Mouse (Mus musculus) ES-Bruce4 (cell line): ENCODE data around the gene Wasf2. TPM values are rescaled to one million over a fixed set of nuclear protein-coding genes. Genes with fewer than 3 reads are reported as not detected.

ENCODE experiments used
- H3K27ac ChIP-seq: 2 replicates; pipeline ENCODE4 v1.5.1; 2012; ENCODE audit warnings: low read length, inconsistent platforms; ENCODE audit not compliant: insufficient read depth
- H3K27me3 ChIP-seq: 2 replicates; pipeline ENCODE4 v1.6.1; 2012; ENCODE audit warnings: mild to moderate bottlenecking, low read length, inconsistent platforms; ENCODE audit not compliant: control insufficient read depth, poor library complexity, insufficient read depth, severe bottlenecking
- H3K36me3 ChIP-seq: 2 replicates; pipeline ENCODE4 v1.6.1; 2012; ENCODE audit warnings: inconsistent platforms, mild to moderate bottlenecking, low read length, moderate library complexity; ENCODE audit not compliant: control insufficient read depth, poor library complexity, insufficient read depth, severe bottlenecking
- H3K4me1 ChIP-seq: one replicate; pipeline ENCODE4 v1.8.1; 2011; ENCODE audit warnings: low read length; ENCODE audit not compliant: control insufficient read depth, insufficient read depth
- H3K4me3 ChIP-seq: 2 replicates; pipeline ENCODE4 v1.5.1; 2011; ENCODE audit warnings: low read depth, mild to moderate bottlenecking, low read length
- H3K9ac ChIP-seq: 2 replicates; pipeline ENCODE4 v1.6.1; 2012; ENCODE audit warnings: low read depth, mild to moderate bottlenecking, inconsistent platforms; ENCODE audit not compliant: poor library complexity, severe bottlenecking
- H3K9me3 ChIP-seq: replicated peaks from 2 replicates; pipeline ENCODE4 v1.6.1; 2012; ENCODE audit warnings: mild to moderate bottlenecking, low read length, inconsistent platforms; ENCODE audit not compliant: control insufficient read depth, poor library complexity, insufficient read depth, severe bottlenecking
- CTCF ChIP-seq: IDR thresholded peaks from one replicate; pipeline ENCODE4 v1.8.1; 2011; ENCODE audit warnings: low read depth, low read length
- EP300 ChIP-seq: IDR thresholded peaks from 2 replicates; pipeline ENCODE4 v1.6.1; 2011; ENCODE audit warnings: low read depth, low read length; ENCODE audit not compliant: insufficient read depth
- POLR2A ChIP-seq: IDR thresholded peaks from one replicate; pipeline ENCODE4 v1.8.1; 2011; ENCODE audit warnings: low read length; ENCODE audit not compliant: insufficient read depth
- polyA plus RNA-seq: library from polyadenylated mRNA; stranded (reverse); fragments of >200 nt; gene quantifications from 2 replicates; pipeline ENCODE4 v1.2.4, GENCODE M21; 2011; ENCODE audit warnings: low read depth; ENCODE audit not compliant: missing spikeins, insufficient read depth, insufficient read length

Wasf2 gene
- polyA plus RNA-seq, 1 experiment = 103 TPM

- H3K36me3 ChIP-seq = no peaks in the 10 kb centered on the region; the same call in 1 of the 2 replicates
- H3K4me3 ChIP-seq = no peak overlapping the region
- peaks cover 2% of the 10 kb centered on the region for H3K4me1 ChIP-seq
- H3K27ac ChIP-seq = no peak overlapping the region
- no peak for TF ChIP-seq POLR2A
- no peak for TF ChIP-seq EP300
- no peak for TF ChIP-seq CTCF
- H3K9ac ChIP-seq = no peak overlapping the region
- no peaks in the 10 kb centered on the region for H3K27me3 ChIP-seq
- H3K9me3 ChIP-seq = no peaks in the 10 kb centered on the region
These were observed 29.9 kb downstream of the Wasf2 start for GRCm38 (mm10) chr4:133160211-133160610.

DNA sequence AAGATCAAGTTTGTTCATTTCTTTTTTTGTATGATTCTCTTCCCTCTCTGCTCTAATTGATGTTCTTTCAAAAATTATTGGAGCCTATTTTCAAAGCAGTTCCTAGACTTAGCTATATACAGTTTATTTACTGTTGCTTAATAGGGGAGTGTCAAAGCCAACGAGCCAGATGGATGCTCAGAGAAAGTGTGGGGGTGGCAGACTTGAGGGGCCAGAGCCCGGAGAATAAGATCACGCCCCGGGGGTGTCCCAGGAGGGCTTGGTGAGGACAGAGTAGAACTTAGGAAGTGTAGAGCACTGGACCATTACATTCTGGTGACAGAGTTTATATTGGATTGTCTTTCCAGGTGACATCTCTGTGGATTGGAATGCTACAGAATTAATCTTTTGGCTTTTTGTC lies 30.5 kb downstream of the Wasf2 start:
- H3K4me3 ChIP-seq = no peak overlapping the region
- H3K36me3 ChIP-seq = no peaks in the 10 kb centered on the region; the same call in 1 of the 2 replicates
- H3K27me3 ChIP-seq = no peaks in the 10 kb centered on the region
- no peak overlapping the region for H3K9ac ChIP-seq
- H3K9me3 ChIP-seq = no peaks in the 10 kb centered on the region
- peaks cover 2% of the 10 kb centered on the region for H3K4me1 ChIP-seq
- no peak overlapping the region for H3K27ac ChIP-seq
- no peak for TF ChIP-seq EP300
- no peak for TF ChIP-seq POLR2A
- no peak for TF ChIP-seq CTCF

DNA sequence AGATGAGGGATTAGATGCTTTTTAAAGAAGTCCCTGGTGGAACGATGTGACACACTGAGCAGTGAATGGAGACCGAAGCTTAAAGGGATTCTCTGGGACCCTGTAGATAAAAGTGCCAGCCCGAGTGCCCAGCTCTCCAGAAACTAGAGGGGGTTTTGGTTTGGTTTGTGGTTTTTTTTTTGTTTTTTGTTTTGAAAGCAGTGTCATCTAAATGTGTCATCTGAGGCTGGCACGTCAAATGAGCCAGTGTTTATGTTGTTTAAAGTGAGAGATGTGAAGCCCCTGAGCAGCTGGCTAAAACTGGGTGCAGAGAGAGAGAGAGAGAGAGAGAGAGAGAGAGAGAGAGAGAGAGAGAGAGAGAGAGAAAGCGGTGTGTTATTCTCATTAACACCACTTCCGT lies 31.9 kb downstream of the Wasf2 start:
- Histone ChIP-seq H3K36me3 (no peaks in the 10 kb centered on the region; the same call in 1 of the 2 replicates), H3K4me3 (no peak overlapping the region), H3K27me3 (no peaks in the 10 kb centered on the region), H3K27ac (no peak overlapping the region), H3K9ac (no peak overlapping the region), H3K9me3 (no peaks in the 10 kb centered on the region), H3K4me1 (peaks cover 2% of the 10 kb centered on the region)
- TF ChIP-seq CTCF (no peak), POLR2A (no peak), EP300 (no peak)

DNA sequence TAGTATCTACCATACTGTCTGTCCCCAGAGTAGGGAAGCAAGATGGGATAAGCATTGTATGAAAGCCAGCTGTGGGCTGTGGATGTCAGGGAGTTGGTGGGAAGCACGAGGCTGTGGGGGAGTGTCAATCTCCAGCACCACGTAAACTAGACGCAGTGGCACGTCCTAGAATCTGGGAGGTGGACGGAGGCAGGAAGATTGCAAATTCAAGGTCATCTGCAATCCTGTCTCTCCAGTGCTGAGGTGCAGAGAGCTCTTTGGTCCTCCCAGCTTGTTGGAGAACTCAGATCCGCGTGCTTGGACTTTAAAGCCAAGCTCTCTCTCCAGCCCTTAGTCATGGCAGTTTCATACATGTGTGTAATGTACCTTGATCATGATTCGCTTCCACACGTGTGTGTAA lies 36.5 kb downstream of the Wasf2 start:
- Histone ChIP-seq H3K27ac (no peak overlapping the region), H3K9me3 (no peaks in the 10 kb centered on the region), H3K4me1 (peaks cover 2% of the 10 kb centered on the region), H3K4me3 (no peak overlapping the region), H3K27me3 (no peaks in the 10 kb centered on the region), H3K9ac (no peak overlapping the region), H3K36me3 (peaks cover 2% of the 10 kb centered on the region; the same call in 1 of the 2 replicates)
- TF ChIP-seq POLR2A = no peak
- no peak for TF ChIP-seq EP300
- no peak for TF ChIP-seq CTCF

DNA sequence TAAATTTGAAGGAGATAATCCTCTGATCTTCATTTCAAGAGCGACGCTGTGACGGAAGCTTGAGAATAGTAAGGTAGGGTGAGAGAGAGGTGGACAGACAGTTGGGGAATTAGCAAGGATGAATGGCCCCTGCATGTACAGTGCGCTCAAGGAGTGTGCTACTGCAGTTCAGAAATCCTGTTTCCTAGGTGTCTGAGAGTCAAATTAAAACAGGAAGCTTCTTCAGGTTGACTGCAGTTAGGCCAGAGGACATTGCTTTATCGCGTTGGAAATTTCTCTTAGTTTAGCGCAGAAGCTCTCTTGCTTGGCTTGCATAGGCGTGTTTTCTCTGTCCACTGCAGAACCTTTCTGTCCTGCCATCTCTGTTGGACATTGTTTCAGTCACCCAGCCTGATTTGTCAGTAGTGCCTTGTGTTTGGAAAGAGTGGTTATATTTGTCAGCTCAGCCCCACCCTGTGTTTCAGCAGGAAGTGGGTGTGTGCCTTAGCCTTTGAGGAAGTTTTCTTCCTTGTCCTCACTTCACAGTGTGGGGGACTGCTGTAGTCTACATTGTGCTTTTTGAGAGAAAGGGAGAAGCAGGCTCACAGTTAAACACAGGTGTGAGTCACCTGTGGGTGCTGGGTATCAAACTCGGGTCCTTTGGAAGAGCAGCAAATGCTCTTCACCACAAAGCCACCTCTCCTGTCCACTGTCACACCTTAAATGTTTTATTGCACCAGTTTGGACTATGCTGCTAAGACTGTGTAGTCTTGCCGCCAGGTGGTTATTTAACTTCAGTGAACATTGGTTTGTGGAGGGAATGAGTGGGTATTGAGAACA lies 39.1 kb downstream of the Wasf2 start:
- no peak overlapping the region for H3K9ac ChIP-seq
- H3K4me1 ChIP-seq = peaks cover 2% of the 10 kb centered on the region
- no peak overlapping the region for H3K4me3 ChIP-seq
- no peaks in the 10 kb centered on the region for H3K27me3 ChIP-seq
- peaks cover 2% of the 10 kb centered on the region; the same call in 1 of the 2 replicates for H3K36me3 ChIP-seq
- TF ChIP-seq POLR2A = no peak
- TF ChIP-seq EP300 = no peak
- no peak for TF ChIP-seq CTCF
- no peaks in the 10 kb centered on the region for H3K9me3 ChIP-seq
- H3K27ac ChIP-seq = peak overlapping the region; percentile 26

DNA sequence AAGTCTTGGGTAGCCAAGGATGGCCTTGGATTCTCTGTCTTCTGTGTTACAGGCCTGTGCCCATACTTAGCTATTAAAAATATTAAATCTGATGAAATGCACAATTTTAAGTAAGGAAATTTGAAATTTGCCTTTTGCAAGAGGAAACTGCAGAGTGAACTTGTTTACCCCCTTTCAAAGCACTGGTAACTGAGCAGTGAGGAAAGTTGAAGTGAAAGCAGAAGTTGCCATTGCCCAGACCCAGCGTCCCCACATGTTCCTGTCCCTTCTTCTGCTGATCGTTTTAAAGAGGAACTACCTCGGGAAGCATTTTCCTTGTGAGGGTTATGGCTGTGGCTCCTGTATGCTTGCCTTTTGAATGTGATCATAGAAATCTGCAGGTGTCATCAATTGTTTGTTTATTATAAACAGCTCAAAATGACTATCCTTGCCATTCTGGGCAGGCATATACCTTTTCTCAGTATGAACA lies 39.8 kb downstream of the Wasf2 start:
- Histone ChIP-seq H3K4me3 (no peak overlapping the region), H3K27ac (no peak overlapping the region), H3K4me1 (peaks cover 3% of the 10 kb centered on the region), H3K9me3 (no peaks in the 10 kb centered on the region), H3K36me3 (peaks cover 2% of the 10 kb centered on the region; the same call in 1 of the 2 replicates), H3K9ac (no peak overlapping the region), H3K27me3 (no peaks in the 10 kb centered on the region)
- TF ChIP-seq POLR2A (no peak), CTCF (no peak), EP300 (no peak)
